Mouse (Mus musculus): Measurements from ENCODE around the gene Zc3h4.

GRCm38 (mm10) chr7:16404315-16405072, 3.8 kb downstream of the Zc3h4 start:
- no peak for TF ChIP-seq CTCF (IDR thresholded peaks at IDR 0.05; ENCODE audit: borderline replicate concordance, insufficient read depth, low read depth, low read length)
- TF ChIP-seq POLR2A (IDR thresholded peaks at IDR 0.05; ENCODE audit: borderline replicate concordance, insufficient read depth, low read length) = no peak

Data from cerebellum, adult 2 months (tissue).